Mouse (Mus musculus) right cerebral cortex, postnatal 10 days (tissue): ENCODE measurements around the gene Cit.

Experiments
- DNase-seq, 2 experiments: peaks; one replicate each; pipeline ENCODE4 v3.0.0; 2021; ENCODE audit warnings: low spot score in 2 of 2

The Cit gene

DNA sequence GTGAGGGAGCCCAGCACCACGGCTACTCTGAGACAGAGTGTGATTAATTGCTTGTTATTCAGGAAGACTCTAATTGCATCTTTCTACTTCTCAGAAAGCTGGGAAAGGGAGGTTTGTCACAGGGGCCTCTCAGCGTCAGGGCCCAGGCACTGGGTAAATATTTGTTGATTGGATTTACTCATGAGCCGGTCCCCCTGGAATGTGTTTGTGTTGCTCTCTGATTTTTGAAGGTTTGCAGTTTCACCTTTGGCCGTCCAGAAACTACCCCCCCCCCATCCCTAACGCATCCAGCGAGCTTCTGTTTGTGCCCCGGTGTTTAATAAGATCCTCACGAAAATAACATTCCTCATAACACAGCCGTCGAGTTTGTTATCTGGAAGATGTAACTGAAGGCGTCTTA is 65.4 kb downstream of the Cit start:
- DNase-seq: no peak

DNA sequence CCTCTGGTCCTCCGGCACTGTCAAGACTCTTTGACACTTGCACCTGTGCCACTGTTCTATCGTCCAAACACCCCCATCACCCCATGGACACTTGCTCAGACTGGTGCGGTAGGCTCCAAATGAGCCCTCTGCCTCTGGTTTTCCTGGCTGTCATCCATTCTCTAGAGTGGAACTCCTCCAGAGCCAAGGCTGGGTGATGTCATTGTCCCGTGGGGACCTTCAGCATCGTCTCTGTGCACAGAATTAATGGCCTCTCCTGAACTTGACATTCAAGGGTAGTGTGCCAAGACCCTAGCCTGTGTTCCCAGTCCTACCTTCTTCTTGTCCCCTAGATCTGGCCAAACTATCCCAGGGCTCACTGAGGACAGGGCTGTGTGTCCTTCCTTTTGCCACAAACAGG is 70.4 kb downstream of the Cit start:
- DNase-seq: no peak

DNA sequence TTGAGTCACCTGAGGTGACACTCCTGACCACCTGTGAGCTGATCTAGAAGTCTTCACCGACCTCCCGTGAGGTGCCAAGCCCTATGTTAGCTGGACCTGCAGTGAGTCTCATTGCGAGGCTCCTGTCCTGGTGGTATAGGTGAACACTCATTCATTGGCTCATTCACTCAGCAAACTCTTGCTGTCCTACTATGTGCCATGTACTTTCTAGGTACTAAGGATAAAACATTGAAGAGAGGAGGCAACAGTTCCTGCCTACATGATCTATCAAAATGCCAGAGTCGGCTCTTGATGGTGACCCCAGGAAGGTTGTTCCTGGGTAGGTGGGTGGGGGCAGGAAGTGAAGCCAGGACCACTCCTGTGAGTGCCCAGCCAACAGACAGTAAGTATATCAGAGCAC is 72.9 kb downstream of the Cit start:
- no peak for DNase-seq

DNA sequence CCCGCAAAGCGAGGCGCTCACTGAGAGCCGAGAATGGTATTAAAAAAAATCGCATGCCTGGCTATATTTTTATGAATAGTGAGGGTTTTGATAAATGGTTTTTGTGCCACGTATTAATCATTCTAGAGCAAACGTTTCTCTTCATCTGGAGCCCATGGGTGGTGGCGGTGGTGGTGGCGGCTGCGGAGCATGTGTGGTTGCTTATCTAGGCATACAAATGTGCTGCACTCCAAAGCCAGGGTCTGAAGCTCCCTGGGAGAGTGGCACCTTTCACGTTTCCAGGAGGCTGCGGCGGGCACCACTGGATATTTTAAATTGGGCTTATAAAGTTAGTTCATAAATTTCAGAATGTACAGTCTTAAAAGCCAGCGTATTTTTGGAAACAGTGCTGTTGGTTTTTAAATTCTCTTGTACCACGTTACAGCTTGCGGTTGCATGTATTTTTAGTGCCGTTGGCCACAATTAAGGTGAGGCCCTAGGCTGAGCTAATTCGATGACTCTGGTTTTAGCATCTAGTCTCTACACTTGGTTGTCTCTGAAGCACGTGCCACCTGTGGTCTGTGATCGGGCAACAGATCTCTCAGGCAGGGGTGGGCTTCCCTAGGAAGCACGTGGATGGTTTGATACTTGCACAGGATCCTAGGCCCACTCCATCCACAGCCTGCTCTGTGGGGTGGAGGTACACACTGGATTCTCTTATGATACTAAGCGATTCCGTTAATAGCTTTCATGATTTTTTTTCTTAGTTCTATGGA is 73.7 kb downstream of the Cit start:
- DNase-seq: no peak

DNA sequence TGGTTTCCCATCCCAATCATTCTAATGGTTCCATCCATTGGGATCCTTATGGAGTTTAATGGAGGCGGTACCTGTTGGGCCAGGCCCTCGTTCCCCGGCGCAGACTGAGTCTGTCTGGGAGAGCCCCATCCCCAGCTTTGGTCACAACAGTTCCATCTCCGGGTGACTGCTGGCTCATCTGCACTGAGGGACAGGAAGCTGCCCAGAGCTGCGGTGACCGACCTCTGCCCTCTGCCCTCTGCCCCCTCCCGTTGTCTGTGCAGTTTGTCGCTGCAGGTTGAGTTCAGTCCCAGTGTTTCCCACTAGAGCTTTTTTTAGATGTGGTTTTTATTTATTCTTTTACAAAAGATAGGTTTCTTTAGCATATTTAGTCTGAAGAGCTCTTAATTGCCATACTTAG is 76.9 kb downstream of the Cit start:
- DNase-seq: no peak

DNA sequence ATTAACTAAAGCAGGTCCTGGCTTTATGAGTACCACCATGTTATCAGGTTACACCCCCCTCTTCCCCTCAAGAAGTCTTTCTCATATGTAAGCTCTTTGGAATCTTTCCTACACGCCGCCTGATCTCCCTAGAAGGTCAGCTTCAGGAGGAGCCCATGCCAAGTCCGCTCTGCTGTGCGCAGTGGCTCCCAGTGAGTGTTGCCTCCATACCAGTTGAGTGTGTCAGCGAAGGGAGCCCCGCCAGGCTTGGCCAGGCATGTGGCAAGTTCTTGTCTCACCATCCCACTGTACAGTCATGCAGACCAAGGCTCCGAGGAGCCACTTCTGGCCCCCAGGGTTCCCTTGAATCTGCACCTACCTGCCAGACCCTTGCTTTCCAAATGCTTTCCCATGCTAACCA is 79.9 kb downstream of the Cit start:
- no peak for DNase-seq

DNA sequence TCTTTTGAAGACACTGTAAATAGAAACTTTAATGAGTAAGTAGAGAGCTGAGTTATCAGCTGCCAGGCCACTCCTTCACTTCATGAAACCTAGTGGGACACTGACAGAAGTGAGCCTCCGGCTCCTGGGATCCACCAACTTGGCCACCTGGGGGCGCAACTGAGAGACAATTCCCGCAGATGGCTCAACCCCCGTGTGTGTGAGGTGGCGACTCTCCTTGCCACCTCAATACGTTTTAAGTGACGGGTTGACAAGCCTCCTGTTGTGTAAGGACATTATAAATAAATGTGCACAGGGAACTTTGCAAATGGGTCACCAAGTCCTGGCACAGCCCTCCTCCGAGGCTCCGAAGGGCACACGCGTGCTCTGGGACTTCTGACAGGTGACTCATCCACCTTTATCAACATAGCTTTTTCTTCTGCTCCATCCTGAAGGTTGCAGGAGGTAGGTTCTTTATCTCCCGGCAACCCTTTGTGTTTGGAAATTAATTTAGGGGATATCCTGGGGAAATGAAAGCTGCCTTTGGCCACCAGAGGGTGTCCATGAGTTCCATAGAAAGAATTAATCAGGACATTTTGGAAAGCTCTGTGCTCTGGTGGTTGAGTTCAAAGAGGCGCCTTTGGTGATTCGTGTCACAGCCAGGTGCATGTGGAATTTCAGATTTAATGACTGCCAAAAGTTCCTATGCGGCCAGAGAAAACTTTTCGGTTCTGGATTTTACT is 83.9 kb downstream of the Cit start:
- DNase-seq: no peak

DNA sequence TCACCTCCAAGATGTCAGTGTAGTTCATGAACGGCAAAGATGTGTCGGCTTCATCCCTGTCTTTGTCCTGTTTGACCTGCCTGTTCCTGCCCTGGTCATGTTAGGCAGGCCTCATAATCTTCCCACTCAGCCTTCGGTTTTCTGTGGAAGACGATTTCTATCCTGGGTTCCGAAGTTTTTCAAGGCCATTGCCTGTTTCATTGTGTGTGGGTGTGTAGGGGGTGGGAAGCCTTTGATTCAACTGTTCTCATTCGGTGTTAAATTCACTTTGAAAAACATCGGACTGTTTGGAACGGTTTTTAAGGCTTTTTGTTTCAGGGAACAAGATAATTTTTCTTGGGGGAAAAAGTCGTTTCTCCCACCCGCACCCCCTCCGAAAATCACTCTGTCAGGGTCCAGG is 87.2 kb downstream of the Cit start:
- DNase-seq: no peak

DNA sequence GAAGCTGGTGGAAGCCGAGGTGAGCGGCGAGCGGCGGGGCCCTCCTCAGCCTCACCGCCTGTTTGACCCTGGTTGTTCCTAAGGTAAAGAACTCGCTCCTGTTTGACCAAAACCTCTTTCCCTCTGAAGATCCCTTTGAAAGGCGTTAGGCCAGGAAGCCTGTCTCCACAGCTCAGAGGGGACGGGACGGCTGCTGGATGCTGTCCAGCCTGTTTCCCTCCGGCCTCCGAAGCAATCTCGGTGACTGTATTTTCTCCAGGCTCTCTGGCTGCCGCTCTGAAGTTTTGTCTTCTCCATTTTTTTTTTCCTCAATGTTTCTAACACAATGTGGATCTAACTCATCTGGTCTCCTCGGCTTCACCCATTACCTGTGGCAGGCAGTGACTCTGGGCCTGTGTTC is 91.8 kb downstream of the Cit start:
- no peak for DNase-seq

DNA sequence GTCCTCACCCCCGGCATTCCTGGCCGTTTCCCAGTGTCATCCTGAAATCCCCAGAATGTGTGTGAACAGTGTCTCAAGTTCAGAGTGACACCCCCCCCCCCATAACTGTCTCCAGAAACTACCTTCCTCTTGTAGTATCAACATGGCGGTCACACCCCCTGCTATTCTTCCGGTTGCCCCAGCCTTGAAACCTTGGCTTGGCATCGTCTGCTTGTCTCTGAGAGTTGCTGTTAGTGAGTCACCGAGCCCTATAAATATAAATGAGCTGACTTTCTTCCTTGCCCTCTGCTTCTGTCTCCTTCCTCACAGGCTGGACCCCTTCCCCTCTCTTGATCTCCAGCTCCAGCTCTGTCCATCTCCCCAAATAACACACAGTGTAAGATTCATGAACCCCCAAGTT is 92.5 kb downstream of the Cit start:
- no peak for DNase-seq

DNA sequence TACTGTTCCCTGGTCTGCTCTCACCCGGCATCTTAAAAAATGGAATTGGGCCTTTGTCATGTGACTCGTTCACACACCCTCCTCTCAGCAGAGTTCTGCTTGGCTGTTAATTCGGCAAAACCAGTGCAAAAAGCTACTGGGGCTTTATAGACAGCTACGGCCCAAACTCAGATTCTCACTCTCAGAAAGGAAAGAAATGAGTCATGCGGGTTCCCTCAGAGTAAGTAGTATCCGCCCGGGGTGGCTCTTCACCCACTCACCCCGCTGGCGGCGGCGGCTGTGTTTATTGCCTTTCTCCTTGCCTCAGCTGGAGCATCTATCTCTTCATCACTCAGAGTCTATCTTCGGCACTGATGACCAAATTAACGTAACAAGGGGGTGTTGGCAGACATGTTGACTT is 93.9 kb downstream of the Cit start:
- DNase-seq: no peak

DNA sequence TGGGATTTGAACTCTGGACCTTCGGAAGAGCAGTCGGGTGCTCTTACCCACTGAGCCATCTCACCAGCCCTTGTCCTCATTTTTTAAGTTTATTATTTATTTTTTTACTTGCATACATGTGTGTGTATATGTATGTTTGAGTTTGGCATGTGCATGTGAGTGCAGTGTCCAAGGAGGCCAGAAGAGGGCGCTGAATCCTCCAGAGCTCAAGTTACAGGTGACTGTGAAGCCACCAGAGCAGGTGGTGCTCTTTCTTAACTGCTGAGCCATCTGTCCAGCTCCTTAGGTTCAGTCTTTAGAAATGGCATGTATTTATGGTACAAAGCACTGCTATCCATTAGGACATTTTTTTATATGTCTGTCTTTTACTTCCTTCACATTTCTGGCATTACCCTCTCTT is 97.3 kb downstream of the Cit start:
- no peak for DNase-seq

DNA sequence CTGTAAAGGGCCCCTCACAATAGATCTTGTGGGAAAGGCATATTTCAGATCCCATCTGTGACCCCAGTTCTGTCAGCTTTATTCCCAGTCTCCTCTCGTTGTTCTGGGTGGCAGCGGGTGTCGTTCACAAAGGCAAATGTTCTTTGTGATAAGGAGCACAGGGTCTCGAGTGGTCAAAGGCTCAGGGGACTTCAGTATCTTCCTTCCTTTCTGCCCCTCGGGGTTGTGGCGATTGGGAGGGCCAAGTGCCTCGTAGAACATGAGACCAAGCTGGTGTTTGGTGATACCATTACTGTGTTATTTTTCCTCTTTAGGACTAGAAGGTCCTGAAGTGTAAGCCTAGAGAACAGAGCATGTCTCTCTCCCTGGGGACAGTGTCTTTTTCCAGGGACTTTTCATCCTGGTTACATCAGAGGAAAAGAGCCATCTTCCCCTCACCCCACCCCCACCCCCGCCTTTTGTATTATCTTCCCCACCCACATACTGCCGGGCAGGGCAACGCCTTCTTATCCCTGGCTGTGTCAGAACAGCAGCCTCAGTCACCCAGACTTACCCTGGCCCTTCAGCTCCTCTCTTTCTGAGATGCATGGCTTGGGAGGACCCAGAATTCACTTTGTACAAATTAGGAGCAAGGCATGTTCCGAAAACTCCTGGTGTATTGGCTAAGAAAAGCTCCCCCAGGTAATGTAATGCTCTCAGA is 99.9 kb downstream of the Cit start:
- no peak for DNase-seq

DNA sequence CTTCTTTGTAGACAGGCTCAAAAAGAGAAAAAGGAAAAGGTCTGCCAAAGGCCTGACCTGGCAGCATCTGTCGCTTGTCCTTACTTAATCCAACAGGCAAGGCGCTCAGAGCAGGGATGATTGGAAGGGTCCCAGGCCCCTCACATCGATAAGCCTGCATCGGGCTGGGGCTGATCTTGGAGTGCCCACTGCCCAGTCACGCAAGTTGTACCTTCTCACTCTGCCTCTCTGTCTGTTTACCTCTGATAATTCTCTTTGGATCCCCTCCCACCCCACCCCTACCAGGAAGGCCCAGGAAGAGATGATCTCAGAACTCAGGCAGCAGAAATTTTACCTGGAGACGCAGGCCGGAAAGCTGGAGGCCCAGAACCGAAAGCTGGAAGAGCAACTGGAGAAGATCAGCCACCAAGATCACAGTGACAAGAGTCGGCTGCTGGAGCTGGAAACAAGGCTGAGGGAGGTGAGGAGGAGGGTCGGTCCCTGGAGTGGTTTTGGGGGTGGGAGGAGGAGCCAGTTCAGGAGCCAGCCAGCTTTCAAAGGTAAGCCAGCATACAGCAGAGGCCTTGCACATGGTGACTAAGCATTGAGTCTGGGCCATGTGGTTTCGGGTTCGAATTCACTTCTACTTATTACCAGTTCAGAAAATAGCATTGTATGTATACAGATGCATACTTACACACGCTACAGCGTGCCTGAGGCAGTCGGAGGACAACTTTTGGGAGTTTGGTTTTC is 102.7 kb downstream of the Cit start:
- DNase-seq: no peak

DNA sequence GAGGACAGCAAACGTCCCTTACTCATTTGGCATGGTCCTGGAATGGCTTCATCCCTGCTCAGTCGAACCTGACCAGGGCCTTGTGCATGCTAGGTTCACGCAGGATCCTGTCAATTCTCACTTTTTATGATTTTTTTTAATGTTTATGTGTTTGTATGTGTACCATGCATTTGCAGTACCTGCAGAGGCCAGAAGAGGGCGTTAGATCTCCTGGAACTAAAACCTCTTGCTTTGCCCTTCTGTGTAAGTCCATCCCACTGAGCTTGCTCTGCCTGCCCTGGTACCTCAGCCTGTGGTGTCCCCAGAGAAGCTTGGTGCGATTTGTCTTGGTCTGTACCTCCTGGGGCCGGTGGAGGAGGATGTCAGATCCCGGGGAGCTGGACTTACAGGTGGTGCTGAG is 105.9 kb downstream of the Cit start:
- DNase-seq: no peak

DNA sequence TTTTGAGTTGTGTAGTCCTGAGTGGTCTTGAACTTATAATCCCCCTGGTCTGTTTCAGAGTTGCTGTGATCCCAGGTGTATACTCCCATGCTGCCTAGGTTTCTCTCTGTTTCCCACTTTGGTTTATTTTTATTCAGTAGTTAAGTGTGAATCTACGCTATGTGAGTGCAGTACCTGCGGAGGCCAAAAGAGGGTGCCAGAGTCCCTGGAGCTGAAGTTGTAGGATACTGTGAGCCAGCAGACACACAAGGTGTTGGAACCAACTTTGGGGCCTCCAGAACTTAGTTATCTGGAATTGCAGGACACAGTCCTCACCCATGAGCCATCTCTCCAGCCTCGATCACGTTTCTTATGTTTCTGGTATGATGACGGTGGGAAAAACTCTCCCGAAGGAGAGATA is 108.1 kb downstream of the Cit start:
- DNase-seq: no peak

DNA sequence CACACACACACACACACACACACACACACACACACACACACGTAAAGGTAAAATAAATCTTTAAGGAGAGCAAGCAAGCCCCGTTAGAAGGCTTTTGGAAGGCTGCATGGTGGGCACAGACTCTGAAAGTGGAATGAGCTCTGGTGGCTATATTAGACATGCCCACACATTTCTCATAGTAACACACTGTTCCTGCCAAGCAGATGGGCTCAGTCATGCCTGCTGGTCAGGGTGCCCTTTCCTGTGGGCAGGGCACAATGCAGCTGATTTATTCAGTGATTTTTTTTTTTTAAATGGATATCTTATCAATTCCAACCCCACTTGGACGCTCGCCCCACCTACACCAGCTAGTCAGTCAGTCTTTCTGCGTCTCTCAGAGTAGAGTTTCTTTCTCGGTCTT is 109.0 kb downstream of the Cit start:
- DNase-seq: no peak

DNA sequence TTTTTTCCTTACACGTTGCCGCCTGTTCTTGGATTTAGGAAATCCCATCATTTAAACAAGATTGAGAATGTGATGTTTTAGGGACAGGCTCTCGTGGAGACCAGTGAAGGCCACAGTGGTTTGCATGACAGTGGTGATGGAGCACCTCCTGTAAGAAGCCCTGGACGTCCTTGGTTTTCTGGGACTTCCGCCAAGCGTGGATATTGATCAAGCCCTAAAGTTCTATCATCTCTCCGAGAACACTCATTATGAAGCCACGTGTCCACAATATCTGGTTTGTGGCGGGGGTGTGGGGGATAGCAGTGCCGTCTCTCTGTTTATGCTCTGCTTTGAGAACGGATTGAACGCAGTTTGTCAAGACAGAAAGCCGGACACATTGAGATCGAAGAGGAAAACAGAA is 109.5 kb downstream of the Cit start:
- no peak for DNase-seq

DNA sequence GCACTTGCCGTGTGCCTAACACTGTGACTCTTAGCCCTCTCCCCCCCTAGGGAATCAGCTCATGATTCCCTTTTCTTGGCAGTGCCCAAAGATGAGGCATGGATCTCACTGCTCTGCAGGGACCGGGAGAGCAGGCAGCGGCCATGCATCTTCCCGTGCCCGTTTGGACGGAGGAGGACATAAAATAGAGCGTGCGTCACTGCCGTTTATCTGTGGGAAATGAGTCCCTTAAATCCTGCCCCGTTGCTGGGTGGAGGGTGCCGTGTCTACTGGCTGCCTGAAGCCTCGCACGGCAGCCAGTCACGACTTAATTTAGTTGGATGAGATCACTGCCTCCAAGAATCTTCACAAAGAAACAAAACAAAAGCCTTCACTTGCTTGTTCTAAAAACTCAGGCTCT is 110.1 kb downstream of the Cit start:
- DNase-seq: peak; percentile 53 to 63

DNA sequence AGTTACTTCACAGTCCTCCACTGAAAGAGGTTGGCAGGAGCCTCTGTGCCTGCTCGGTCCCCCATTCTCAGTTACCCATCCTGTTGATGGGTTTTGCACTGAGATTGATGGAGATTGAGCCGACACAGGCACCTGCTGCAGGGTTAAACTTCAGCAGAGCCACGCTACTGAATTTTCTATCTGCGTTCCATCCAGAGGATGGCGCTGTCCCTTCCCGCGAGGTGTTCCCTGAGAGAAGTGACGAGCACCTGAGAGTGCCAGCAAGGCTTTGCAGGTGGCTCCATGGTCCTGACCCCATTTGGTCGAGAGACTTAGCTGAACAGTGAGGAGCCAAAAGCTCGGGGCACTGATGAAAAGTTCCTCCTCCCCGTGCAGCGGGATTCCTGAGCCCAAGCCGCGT is 111.0 kb downstream of the Cit start:
- DNase-seq: no peak

DNA sequence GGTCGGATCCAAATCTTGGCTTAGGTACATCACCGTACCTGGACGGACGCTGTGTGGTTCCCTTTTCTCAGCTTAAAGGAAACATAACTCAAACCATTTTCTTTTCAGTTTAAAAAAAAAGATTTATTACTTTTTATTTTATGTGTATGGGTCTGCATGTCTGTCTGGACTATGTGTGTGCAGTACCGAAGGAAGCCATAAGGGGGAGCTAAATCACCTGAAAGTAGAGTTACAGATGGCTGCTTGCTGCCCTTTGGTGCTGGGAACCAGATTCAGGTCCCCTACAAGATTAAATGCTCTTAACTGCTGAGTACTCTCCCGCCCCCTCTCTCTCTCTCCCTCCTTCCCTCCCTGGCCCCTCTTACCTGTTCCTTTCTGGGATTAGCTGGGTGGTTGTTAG is 112.1 kb downstream of the Cit start:
- no peak for DNase-seq

DNA sequence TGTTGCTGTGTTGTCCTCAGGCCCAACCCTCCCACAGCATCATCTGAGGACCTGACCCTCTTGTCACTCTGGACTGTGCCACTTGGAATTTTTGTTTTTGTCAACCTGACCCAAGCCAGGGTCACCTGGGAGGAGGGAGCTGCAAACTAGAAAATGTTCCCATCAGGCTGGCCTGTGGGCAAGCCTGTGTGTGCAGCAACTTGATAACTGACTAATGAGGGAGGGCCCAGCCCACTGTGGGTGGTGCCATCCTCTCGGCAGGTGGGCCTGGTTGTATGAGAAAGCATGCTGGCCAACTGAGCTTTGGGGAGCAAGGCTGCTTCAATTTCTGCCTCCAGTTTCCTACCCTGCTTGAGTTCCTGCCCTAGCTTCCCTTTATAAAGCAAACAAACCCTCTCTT is 113.3 kb downstream of the Cit start:
- no peak for DNase-seq
